16 mouse cellular contexts compared by ENCODE assay signal in the genomic region with DNA sequence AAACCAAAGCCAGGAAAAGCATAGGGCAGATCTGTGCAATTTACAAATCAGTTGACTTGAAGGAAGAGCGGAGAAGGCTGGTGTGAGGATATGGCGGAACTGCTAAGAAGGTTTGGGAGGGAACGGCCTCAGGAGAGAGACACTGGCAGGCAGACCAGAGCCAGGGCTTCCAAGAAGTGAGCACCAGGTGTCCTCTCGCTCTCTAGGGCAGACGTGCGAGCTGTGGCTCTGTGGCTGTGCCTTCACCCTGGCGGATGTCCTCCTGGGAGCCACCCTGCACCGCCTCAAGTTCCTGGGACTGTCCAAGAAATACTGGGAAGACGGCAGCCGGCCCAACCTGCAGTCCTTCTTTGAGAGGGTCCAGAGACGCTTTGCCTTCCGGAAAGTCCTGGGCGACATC. TPM values are rescaled to one million over a fixed set of nuclear protein-coding genes. Genes with fewer than 3 reads are reported as not detected.
"Had no signal": no experiment of that assay in that cellular context is flagged by ENCODE, and none has a peak within 500 bp of the region (broad histone marks: within the 10 kb centered on the region; RNA-seq: fewer than 3 reads in every experiment).

No protein-coding gene starts in this region.

- DNase-seq: lung, adult 2 months; lung, postnatal 14 days; right cerebral cortex, postnatal 14 days; thymus, adult 18-20 months; thymus, postnatal 14 days; thymus, postnatal 36 days had no signal

- H3K4me1 ChIP-seq: lung, embryonic 15.5 days; midbrain, embryonic 13.5 days; midbrain, embryonic 15.5 days; neural tube, embryonic 12.5 days; stomach, embryonic 15.5 days had no signal

- H3K4me3 ChIP-seq: lung, embryonic 15.5 days; megakaryocyte, embryonic 14.5 days; midbrain, embryonic 13.5 days; midbrain, embryonic 15.5 days; neural tube, embryonic 12.5 days; stomach, embryonic 15.5 days had no signal

- H3K9me3 ChIP-seq: lung, embryonic 15.5 days; megakaryocyte, embryonic 14.5 days; midbrain, embryonic 13.5 days; midbrain, embryonic 15.5 days; neural tube, embryonic 12.5 days; stomach, embryonic 15.5 days had no signal

- H3K27me3 ChIP-seq: lung, embryonic 15.5 days; midbrain, embryonic 15.5 days; neural tube, embryonic 12.5 days had no signal

- H3K36me3 ChIP-seq: lung, embryonic 15.5 days; stomach, embryonic 15.5 days had no signal

RNA-seq across cellular contexts. Expression of a gene that starts 15.1 kb away (rescaled TPM):
- total RNA-seq: megakaryocyte progenitor cell, adult 5-6 weeks; monocyte, adult 5-6 weeks; neutrophil, adult 5-6 weeks had no signal

RNA-seq across cellular contexts. Expression of a gene that starts 38.7 kb away (rescaled TPM):
- total RNA-seq: megakaryocyte progenitor cell, adult 5-6 weeks; monocyte, adult 5-6 weeks; neutrophil, adult 5-6 weeks had no signal

RNA-seq across cellular contexts. Expression of a gene that starts 53.2 kb away (rescaled TPM):
- total RNA-seq: midbrain, postnatal 0 days; monocyte, adult 5-6 weeks; neutrophil, adult 5-6 weeks had no signal
